In genomic region chr1:57835128-57835527, GRCm38 (mm10) we compare ENCODE assay signal across 16 mouse cellular contexts.
A peak's percentile ranks its signal among the peaks of the same experiment; 100 is the strongest.
DNase-seq lines count a peak whose midpoint lies in the region; ATAC-seq lines count a peak whose summit lies in the region.
"Had no signal": no experiment of that assay in that cellular context is flagged by ENCODE, and none has a peak within 500 bp of the region (broad histone marks: within the 10 kb centered on the region; RNA-seq: fewer than 3 reads in every experiment).

No protein-coding gene starts in this region.

- no peak overlapping the region for H3K9ac ChIP-seq in hindbrain, embryonic 11.5 days (ENCODE audit: low read depth, low read length)
- H3K9ac ChIP-seq in midbrain, embryonic 14.5 days (replicated peaks; ENCODE audit: low read length), result no peak overlapping the region

- H3K27ac ChIP-seq in hindbrain, embryonic 10.5 days, result no peak overlapping the region
- no peak overlapping the region for H3K27ac ChIP-seq in hindbrain, embryonic 11.5 days (ENCODE audit: low read depth, low read length)
- H3K27ac ChIP-seq in midbrain, embryonic 10.5 days (replicated peaks), result no peak overlapping the region
- H3K27ac ChIP-seq in midbrain, embryonic 14.5 days (replicated peaks; ENCODE audit: low read depth, low read length), result no peak overlapping the region
- H3K27ac ChIP-seq: limb, embryonic 10.5 days had no signal

- H3K4me3 ChIP-seq in hindbrain, embryonic 10.5 days, result no peak overlapping the region
- no peak overlapping the region for H3K4me3 ChIP-seq in hindbrain, embryonic 11.5 days (ENCODE audit: low read depth, low read length)
- no peak overlapping the region for H3K4me3 ChIP-seq in midbrain, embryonic 10.5 days
- no peak overlapping the region for H3K4me3 ChIP-seq in midbrain, embryonic 14.5 days (replicated peaks; ENCODE audit: low read depth, low read length)
- H3K4me3 ChIP-seq: limb, embryonic 10.5 days had no signal

- no peaks in the 10 kb centered on the region for H3K27me3 ChIP-seq in hindbrain, embryonic 10.5 days (ENCODE audit: insufficient read depth, poor library complexity, severe bottlenecking)
- H3K27me3 ChIP-seq in hindbrain, embryonic 11.5 days (ENCODE audit: control insufficient read depth, insufficient read depth, low read length), result no peaks in the 10 kb centered on the region
- no peaks in the 10 kb centered on the region for H3K27me3 ChIP-seq in midbrain, embryonic 10.5 days (ENCODE audit: low read depth, poor library complexity, severe bottlenecking)
- no peaks in the 10 kb centered on the region for H3K27me3 ChIP-seq in midbrain, embryonic 14.5 days (ENCODE audit: control insufficient read depth, insufficient read depth, low read length)

- H3K36me3 ChIP-seq in hindbrain, embryonic 10.5 days, result no peaks in the 10 kb centered on the region
- H3K36me3 ChIP-seq in hindbrain, embryonic 11.5 days (ENCODE audit: control insufficient read depth, insufficient read depth, low read length), result no peaks in the 10 kb centered on the region
- H3K36me3 ChIP-seq in midbrain, embryonic 10.5 days, result no peaks in the 10 kb centered on the region
- H3K36me3 ChIP-seq in midbrain, embryonic 14.5 days (ENCODE audit: control insufficient read depth, insufficient read depth, low read length), result no peaks in the 10 kb centered on the region; the same call in 1 of the 2 replicates
- H3K36me3 ChIP-seq: limb, embryonic 10.5 days had no signal

- H3K4me2 ChIP-seq in hindbrain, embryonic 11.5 days (replicated peaks; ENCODE audit: low read depth, low read length), result no peak overlapping the region
- no peak overlapping the region for H3K4me2 ChIP-seq in midbrain, embryonic 14.5 days (ENCODE audit: low read length)
- H3K4me2 ChIP-seq: heart, embryonic 11.5 days; midbrain, embryonic 11.5 days had no signal

- no peak for ATAC-seq in hindbrain, embryonic 11.5 days (ENCODE audit: low FRiP score)
- ATAC-seq in midbrain, embryonic 14.5 days (ENCODE audit: low FRiP score, low TSS enrichment), result no peak
- ATAC-seq: forebrain, embryonic 14.5 days; inflammation-experienced regulatory T-cells, adult 6 months had no signal

- 39% methylated on average over 7 of the region's 7 CpGs for WGBS in hindbrain, embryonic 10.5 days
- 44% methylated on average over 7 of the region's 7 CpGs for WGBS in hindbrain, embryonic 11.5 days
- WGBS in midbrain, embryonic 10.5 days, result 61% methylated on average over 7 of the region's 7 CpGs
- WGBS in midbrain, embryonic 14.5 days, result 77% methylated on average over 7 of the region's 7 CpGs

- peak; percentile 57 for DNase-seq in hindbrain, embryonic 10.5 days (ENCODE audit: low spot score)
- DNase-seq in hindbrain, embryonic 11.5 days (ENCODE audit: low spot score), result no peak
- peak; percentile 31 for DNase-seq in midbrain, embryonic 10.5 days (ENCODE audit: low spot score)
- DNase-seq in midbrain, embryonic 14.5 days, result no peak
- DNase-seq in kidney, adult 9 months, result peak; percentile 31
- no peak for DNase-seq in neural tube, embryonic 10.5 days (ENCODE audit: extremely low spot score, low spot score)
- DNase-seq in heart, adult 8-10 months (ENCODE audit: low spot score), result no peak
- no peak for DNase-seq in urinary bladder, postnatal 4 days (ENCODE audit: low spot score in 2 of 2)
- DNase-seq: cerebellum, adult 11 months; heart, postnatal 4 days; thymus, postnatal 14 days had no signal

- peaks cover 8% of the 10 kb centered on the region; the same call in 1 of the 2 replicates for H3K4me1 ChIP-seq in hindbrain, embryonic 10.5 days (replicated peaks)
- H3K4me1 ChIP-seq in hindbrain, embryonic 11.5 days (replicated peaks; ENCODE audit: control insufficient read depth, insufficient read depth, low read length), result no peaks in the 10 kb centered on the region
- peaks cover 11% of the 10 kb centered on the region for H3K4me1 ChIP-seq in midbrain, embryonic 10.5 days
- H3K4me1 ChIP-seq in midbrain, embryonic 14.5 days (ENCODE audit: control insufficient read depth, insufficient read depth, low read length), result no peaks in the 10 kb centered on the region
- H3K4me1 ChIP-seq: limb, embryonic 10.5 days had no signal

- no peaks in the 10 kb centered on the region for H3K9me3 ChIP-seq in hindbrain, embryonic 10.5 days
- H3K9me3 ChIP-seq in hindbrain, embryonic 11.5 days (ENCODE audit: control insufficient read depth, low read length), result no peaks in the 10 kb centered on the region
- H3K9me3 ChIP-seq in midbrain, embryonic 10.5 days (replicated peaks), result no peaks in the 10 kb centered on the region
- no peaks in the 10 kb centered on the region for H3K9me3 ChIP-seq in midbrain, embryonic 14.5 days (ENCODE audit: control insufficient read depth, low read length)
- H3K9me3 ChIP-seq: limb, embryonic 10.5 days had no signal

Comparison
In these comparisons a context has a peak if more than half of its experiments do, and no peak if none do; other contexts are left out.
1. DNase-seq: peak in hindbrain, embryonic 10.5 days (single experiment), midbrain, embryonic 10.5 days (single experiment) and kidney, adult 9 months (single experiment); none in hindbrain, embryonic 11.5 days (single experiment), midbrain, embryonic 14.5 days (single experiment), neural tube, embryonic 10.5 days (single experiment), heart, adult 8-10 months (single experiment) and urinary bladder, postnatal 4 days (0 of 2).